Mouse (Mus musculus) C2C12 (cell line): ENCODE results near the gene Ffar2.

ENCODE experiments used
- CTCF ChIP-seq: IDR thresholded peaks from one replicate; pipeline ENCODE4 v1.5.1; 2011; ENCODE audit not compliant: control insufficient read depth, insufficient read depth, insufficient read length
- USF1 ChIP-seq: IDR thresholded peaks from one replicate; pipeline ENCODE4 v1.6.1; 2011; ENCODE audit warnings: low read depth, mild to moderate bottlenecking, control low read depth, moderate library complexity

GRCm38 (mm10) chr7:30861464-30861863, 37.9 kb upstream of the Ffar2 start, which contains the start of gene Ffar1:
- TF ChIP-seq USF1 (no peak), CTCF (no peak)
